Mouse (Mus musculus) midbrain, embryonic 15.5 days (tissue): Measurements from ENCODE around the gene Olfr945. TPM values are rescaled to one million over a fixed set of nuclear protein-coding genes. Genes with fewer than 3 reads are reported as not detected.

ENCODE experiments used
- ATAC-seq: fragments of 200-750 bp; cut with Nextera tagmentation; replicated peaks from 2 replicates; pipeline ENCODE4 v1.8.0; 2017; ENCODE audit warnings: moderate TSS enrichment
- H3K27ac ChIP-seq: fragments of 300-500 bp; sonication (generic); 2 replicates; pipeline ENCODE4 v1.5.1; 2015; ENCODE audit warnings: mild to moderate bottlenecking, inconsistent platforms
- H3K27me3 ChIP-seq: fragments of 300-500 bp; sonication (generic); replicated peaks from 2 replicates; pipeline ENCODE4 v1.6.1; 2015; ENCODE audit warnings: inconsistent platforms
- H3K36me3 ChIP-seq: fragments of 300-500 bp; sonication (generic); replicated peaks from 2 replicates; pipeline ENCODE4 v1.6.1; 2015; ENCODE audit warnings: inconsistent platforms
- H3K4me1 ChIP-seq: fragments of 300-500 bp; sonication (generic); 2 replicates; pipeline ENCODE4 v1.6.1; 2015; ENCODE audit warnings: inconsistent platforms
- H3K4me2 ChIP-seq: fragments of 300-500 bp; sonication (generic); 2 replicates; pipeline ENCODE4 v1.6.1; 2015; ENCODE audit warnings: inconsistent platforms, mild to moderate bottlenecking, moderate library complexity
- H3K4me3 ChIP-seq: fragments of 300-500 bp; sonication (generic); 2 replicates; pipeline ENCODE4 v1.5.1; 2015; ENCODE audit warnings: mild to moderate bottlenecking, inconsistent platforms
- H3K9ac ChIP-seq: fragments of 300-500 bp; sonication (generic); 2 replicates; pipeline ENCODE4 v1.6.1; 2015; ENCODE audit warnings: mild to moderate bottlenecking, inconsistent platforms
- H3K9me3 ChIP-seq: fragments of 300-500 bp; sonication (generic); 2 replicates; pipeline ENCODE4 v1.6.1; 2016; ENCODE audit warnings: inconsistent platforms
- WGBS: fragments of 180-500 bp; shearing (Covaris S2); methylation state at CpG from one replicate; pipeline ENCODE4 v1.1.7; 2015; ENCODE audit warnings: mixed read lengths; 5-methylcytosine and 5-hydroxymethylcytosine counted together
- polyA plus RNA-seq: library from polyadenylated mRNA; unstranded; fragments of >200 nt; fragmentation: Nextera tagmentation; extraction: Ambion mirVana; gene quantifications from 2 replicates; pipeline ENCODE4 v1.2.1, GENCODE M21; 2015

The Olfr945 gene
- polyA plus RNA-seq: not detected in 2 replicates

DNA sequence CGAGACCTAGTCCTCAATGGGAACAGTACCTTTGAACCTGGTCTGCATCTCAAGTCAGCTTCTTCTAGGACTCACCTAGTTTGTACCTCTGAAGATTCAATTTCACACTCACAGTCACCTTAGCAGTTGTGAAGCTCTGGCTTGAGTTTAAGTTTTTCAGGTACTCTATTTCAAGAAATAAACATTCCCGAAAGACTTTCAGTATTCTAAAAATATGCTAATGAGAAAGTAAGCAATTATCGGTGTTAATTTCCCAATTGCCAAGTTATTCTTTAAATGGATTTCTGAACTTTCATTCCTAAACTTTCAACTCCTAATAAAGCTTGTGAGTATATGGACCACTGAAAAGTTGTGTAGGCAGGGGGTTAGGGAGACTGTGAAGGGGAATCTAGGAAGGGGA lies at the start of gene Olfr945:
Gene Olfr945, minus strand, starts transcription at position 101 of the 400 bp plus-strand sequence.
- H3K4me1 ChIP-seq: no peaks in the 10 kb centered on the region
- no peak within 1 kb of the TSS for H3K4me2 ChIP-seq
- H3K27me3 ChIP-seq: no peaks in the 10 kb centered on the region
- no peak within 1 kb of the TSS for H3K9ac ChIP-seq
- no peaks in the 10 kb centered on the region for H3K36me3 ChIP-seq
- no peak within 1 kb of the TSS for H3K27ac ChIP-seq
- WGBS: 83% methylated on average over 3 of the region's 3 CpGs
- H3K9me3 ChIP-seq: no peaks in the 10 kb centered on the region
- no peak within 1 kb of the TSS for H3K4me3 ChIP-seq
- ATAC-seq: no peak

DNA sequence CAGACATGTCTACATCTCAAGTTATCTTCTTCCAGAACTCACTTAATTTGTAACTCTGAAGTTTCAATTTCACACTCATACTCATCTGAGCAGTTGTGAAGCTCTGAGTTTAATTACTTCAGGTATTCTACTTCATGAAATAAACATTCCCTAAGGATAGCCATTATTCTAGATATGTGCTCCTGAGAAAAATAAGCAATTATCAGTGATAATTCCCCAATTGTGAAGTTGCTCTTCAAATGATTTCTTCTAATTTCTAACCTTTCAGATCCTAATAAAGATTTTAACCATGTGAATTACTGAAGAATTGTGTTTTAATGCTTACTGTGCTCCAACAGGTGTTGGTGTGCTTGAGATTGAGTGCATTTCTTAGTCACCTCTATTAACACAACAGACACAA lies 49.3 kb upstream of the Olfr945 start, which contains the start of gene Olfr948:
Gene Olfr948, minus strand, starts transcription at position 101 of the 400 bp plus-strand sequence.
- ATAC-seq: no peak
- Histone ChIP-seq H3K27me3 (no peaks in the 10 kb centered on the region), H3K4me3 (no peak within 1 kb of the TSS), H3K4me2 (no peak within 1 kb of the TSS), H3K36me3 (no peaks in the 10 kb centered on the region), H3K9me3 (no peaks in the 10 kb centered on the region), H3K4me1 (no peaks in the 10 kb centered on the region), H3K27ac (no peak within 1 kb of the TSS), H3K9ac (no peak within 1 kb of the TSS)

DNA sequence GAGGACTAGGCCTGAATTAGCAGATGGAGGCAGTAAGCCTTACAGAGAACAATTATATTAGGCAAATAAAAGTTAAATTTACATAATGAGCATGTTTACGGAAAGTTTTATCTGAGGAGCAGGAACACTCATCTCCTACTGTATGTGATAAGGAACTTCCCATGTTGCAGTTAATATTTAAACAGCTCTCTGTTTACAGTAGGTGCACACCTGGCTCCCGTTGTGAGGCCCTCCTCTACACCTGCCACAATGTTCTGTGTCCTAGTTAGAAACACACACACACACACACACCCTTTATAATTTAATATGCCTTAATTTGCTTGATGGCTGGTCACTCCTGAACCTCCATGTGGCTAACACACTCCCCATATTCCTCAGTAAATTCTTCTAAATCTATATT lies 10.5 kb upstream of the Olfr945 start:
- no peak overlapping the region for H3K4me3 ChIP-seq
- no peak overlapping the region for H3K9ac ChIP-seq
- H3K27me3 ChIP-seq: no peaks in the 10 kb centered on the region
- H3K4me1 ChIP-seq: no peaks in the 10 kb centered on the region
- no peaks in the 10 kb centered on the region for H3K36me3 ChIP-seq
- no peak overlapping the region for H3K4me2 ChIP-seq
- WGBS: 91% methylated on average over 2 of the region's 2 CpGs
- no peak for ATAC-seq
- no peaks in the 10 kb centered on the region for H3K9me3 ChIP-seq
- H3K27ac ChIP-seq: no peak overlapping the region

DNA sequence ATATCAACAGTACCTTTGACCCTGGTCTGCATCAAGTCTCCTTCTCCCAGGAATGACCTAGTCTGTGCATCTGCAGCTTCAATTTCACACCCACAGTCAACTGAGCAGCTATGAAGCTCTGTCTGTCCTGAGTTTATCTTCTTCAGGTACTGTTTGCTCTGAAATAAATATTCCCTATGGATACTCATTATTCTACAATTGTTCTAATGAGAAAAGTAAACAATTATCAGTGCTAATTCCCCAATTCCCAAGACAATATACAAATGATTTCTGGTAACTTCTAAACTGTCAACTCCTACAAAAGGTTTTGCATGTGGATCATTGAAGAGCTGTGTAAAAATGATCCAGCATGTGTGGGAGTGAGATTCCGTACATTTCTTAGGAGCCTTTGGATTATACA lies 26.7 kb downstream of the Olfr945 start, which contains the start of gene Olfr1537:
Gene Olfr1537, minus strand, starts transcription at position 101 of the 400 bp plus-strand sequence.
- no peak within 1 kb of the TSS for H3K27ac ChIP-seq
- H3K4me2 ChIP-seq: no peak within 1 kb of the TSS
- no peaks in the 10 kb centered on the region for H3K27me3 ChIP-seq
- no peaks in the 10 kb centered on the region for H3K36me3 ChIP-seq
- H3K4me1 ChIP-seq: no peaks in the 10 kb centered on the region
- no peak within 1 kb of the TSS for H3K9ac ChIP-seq
- WGBS: 85% methylated on average over 1 of the region's 1 CpGs
- H3K9me3 ChIP-seq: no peaks in the 10 kb centered on the region
- no peak for ATAC-seq
- no peak within 1 kb of the TSS for H3K4me3 ChIP-seq

Other genes with a start within 250 kb of the Olfr945 start
- gene Olfr937, start 211.9 kb downstream of the Olfr945 start, polyA plus RNA-seq: not detected in 2 replicates
- not detected in 2 replicates for gene Olfr938, start 197.9 kb downstream of the Olfr945 start, polyA plus RNA-seq
- not detected in 2 replicates for gene Olfr27, start 148.7 kb downstream of the Olfr945 start, polyA plus RNA-seq
- not detected in 2 replicates for gene Olfr943, start 110.5 kb downstream of the Olfr945 start, polyA plus RNA-seq
- not detected in 2 replicates for gene Olfr944, start 74.9 kb downstream of the Olfr945 start, polyA plus RNA-seq
- gene Olfr1537, start 26.8 kb downstream of the Olfr945 start, polyA plus RNA-seq: not detected in 2 replicates
- not detected in 2 replicates for gene Olfr948, start 49.2 kb upstream of the Olfr945 start, polyA plus RNA-seq
- gene Olfr951, start 110.6 kb upstream of the Olfr945 start, polyA plus RNA-seq: not detected in 2 replicates
- not detected in 2 replicates for gene Olfr952, start 150.3 kb upstream of the Olfr945 start, polyA plus RNA-seq
- not detected in 2 replicates for gene Olfr954, start 179.9 kb upstream of the Olfr945 start, polyA plus RNA-seq
- not detected in 2 replicates for gene Olfr955, start 195.1 kb upstream of the Olfr945 start, polyA plus RNA-seq
- gene Olfr44, start 217.2 kb upstream of the Olfr945 start, polyA plus RNA-seq: not detected in 2 replicates
- gene Olfr957, start 239.0 kb upstream of the Olfr945 start, polyA plus RNA-seq: not detected in 2 replicates